Comparison of ENCODE assay signal across 18 mouse cellular contexts in the genomic region with DNA sequence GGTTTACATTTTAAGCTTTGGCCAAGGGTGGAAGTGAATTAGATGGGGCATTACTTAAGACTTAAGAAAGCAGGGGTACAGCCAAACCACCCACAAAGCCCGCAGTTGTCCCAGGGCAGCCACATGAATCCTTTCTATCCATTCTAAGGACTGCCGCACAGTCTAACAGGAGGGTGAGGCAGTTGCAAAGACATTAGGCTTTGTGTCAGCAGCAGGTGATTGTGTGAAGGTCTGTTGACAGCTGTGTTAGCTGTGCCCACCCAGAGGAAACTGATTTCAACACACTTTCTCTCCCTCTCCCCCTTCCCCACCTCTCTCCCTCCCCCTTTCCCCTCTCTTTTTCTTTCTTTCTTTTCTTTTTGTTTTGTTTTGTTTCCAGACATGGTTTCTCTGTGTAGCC. TPM values are rescaled to one million over a fixed set of nuclear protein-coding genes. Genes with fewer than 3 reads are reported as not detected.
"Had no signal": no experiment of that assay in that cellular context is flagged by ENCODE, and none has a peak within 500 bp of the region (broad histone marks: within the 10 kb centered on the region; RNA-seq: fewer than 3 reads in every experiment).

No protein-coding gene starts in this region.

- H3K36me3 ChIP-seq: neural tube, embryonic 15.5 days; stomach, embryonic 15.5 days had no signal

- DNase-seq: retina, postnatal 1 day; right cerebral cortex, adult 18-20 months; right cerebral cortex, postnatal 14 days; right cerebral cortex, postnatal 25 days; right cerebral cortex, postnatal 4 days; spleen, adult 18-20 months; thymus, adult 18-20 months; thymus, adult 2 months; thymus, postnatal 14 days; thymus, postnatal 25 days had no signal

- H3K27ac ChIP-seq: neural tube, embryonic 15.5 days; stomach, embryonic 15.5 days; stomach, postnatal 0 days had no signal

- H3K4me1 ChIP-seq: neural tube, embryonic 15.5 days had no signal

- H3K4me3 ChIP-seq: neural tube, embryonic 15.5 days; stomach, embryonic 15.5 days had no signal

- H3K4me2 ChIP-seq: neural tube, embryonic 15.5 days; stomach, embryonic 15.5 days had no signal

- H3K9me3 ChIP-seq: neural tube, embryonic 15.5 days; stomach, embryonic 15.5 days had no signal

- H3K9ac ChIP-seq: neural tube, embryonic 15.5 days; stomach, embryonic 15.5 days had no signal

- H3K27me3 ChIP-seq: neural tube, embryonic 15.5 days; stomach, embryonic 15.5 days had no signal

RNA-seq across cellular contexts. Expression of a gene that starts 21.9 kb away (rescaled TPM):
- total RNA-seq: neutrophil, adult 5-6 weeks had no signal
- polyA plus RNA-seq: small intestine, adult 2 months; spleen, adult 2 months; stomach, embryonic 14.5 days; urinary bladder, adult 2 months had no signal
